Mouse (Mus musculus) CH12F3 (cell line): ENCODE measurements around the gene Fkbp2.

Source experiments
- in situ Hi-C: fragments of 300-500 bp; cut with MboI; formaldehyde crosslinking; loops from 2 replicates; pipeline ENCODE4 v1.14.3; 2020; ENCODE audit warnings: low sequenced_read_pairs

Gene Fkbp2

GRCm38 (mm10) chr19:6942249-6942691 lies 38.0 kb downstream of the Fkbp2 start, which contains the start of gene Gpr137:
TSS of gene Gpr137 (minus strand) at chr19:6942480.
- in situ Hi-C loops: no loop called here

- in situ Hi-C loops: no loop called here
These were observed 38.7 kb downstream of the Fkbp2 start, which contains the start of gene Bad for GRCm38 (mm10) chr19:6941372-6942248. TSS of gene Bad (plus strand) at chr19:6941861.

- in situ Hi-C loops: no loop called here
These were observed 39.6 kb downstream of the Fkbp2 start for GRCm38 (mm10) chr19:6940396-6941351.

GRCm38 (mm10) chr19:6939106-6940002 lies 40.9 kb downstream of the Fkbp2 start:
- in situ Hi-C loops: no loop called here

- in situ Hi-C loops: no loop called here
These were observed 42.5 kb downstream of the Fkbp2 start for GRCm38 (mm10) chr19:6937541-6938465.

- in situ Hi-C loops: no loop called here
These were observed 44.0 kb downstream of the Fkbp2 start for GRCm38 (mm10) chr19:6936299-6936698.

- in situ Hi-C loops: no loop called here
These were observed 45.9 kb downstream of the Fkbp2 start, which contains the start of gene Kcnk4 for GRCm38 (mm10) chr19:6934195-6934977. TSS of gene Kcnk4 (minus strand) at chr19:6934515.

- in situ Hi-C loops: no loop called here
These were observed 46.7 kb downstream of the Fkbp2 start for GRCm38 (mm10) chr19:6933436-6934194.

- in situ Hi-C loops: no loop called here
These were observed 47.2 kb downstream of the Fkbp2 start for GRCm38 (mm10) chr19:6933102-6933435.

GRCm38 (mm10) chr19:6932018-6932417 lies 48.3 kb downstream of the Fkbp2 start:
- in situ Hi-C loops: no loop called here

- in situ Hi-C loops: no loop called here
These were observed 49.3 kb downstream of the Fkbp2 start for GRCm38 (mm10) chr19:6931002-6931401.

- in situ Hi-C loops: no loop called here
These were observed 52.2 kb downstream of the Fkbp2 start for GRCm38 (mm10) chr19:6928080-6928479.
